Mouse (Mus musculus): ENCODE results near the gene Gm20605. TPM values are rescaled to one million over a fixed set of nuclear protein-coding genes. Genes with fewer than 3 reads are reported as not detected.

Gene Gm20605
- polyA plus RNA-seq, 1 experiment from 2014 or later: 18.4 TPM

- H3K9ac ChIP-seq (replicated peaks; ENCODE audit: low read length): no peak overlapping the region
- H3K9me3 ChIP-seq (ENCODE audit: low read length): no peaks in the 10 kb centered on the region
- H3K27me3 ChIP-seq (ENCODE audit: insufficient read depth, low read length): no peaks in the 10 kb centered on the region
- H3K4me3 ChIP-seq (ENCODE audit: low read length): no peak overlapping the region
- H3K27ac ChIP-seq (ENCODE audit: low read length): no peak overlapping the region
- WGBS: 79% methylated on average over 2 of the region's 2 CpGs
- no peak overlapping the region for H3K4me2 ChIP-seq (replicated peaks; ENCODE audit: low read depth, low read length)
- ATAC-seq (ENCODE audit: low FRiP score, low TSS enrichment): no peak
- peaks cover 26% of the 10 kb centered on the region; the same call in 1 of the 2 replicates for H3K4me1 ChIP-seq (ENCODE audit: insufficient read depth, low read length)
- H3K36me3 ChIP-seq (ENCODE audit: insufficient read depth, low read length): no peaks in the 10 kb centered on the region
Measured at GRCm38 (mm10) chr5:137598100-137598826, 30.7 kb upstream of the Gm20605 start.

GRCm38 (mm10) chr5:137599600-137599999 is 29.4 kb upstream of the Gm20605 start:
- 35% methylated on average over 9 of the region's 9 CpGs for WGBS
- no peaks in the 10 kb centered on the region for H3K36me3 ChIP-seq (ENCODE audit: insufficient read depth, low read length)
- peak overlapping the region; percentile 72 for H3K4me3 ChIP-seq (ENCODE audit: low read length)
- no peaks in the 10 kb centered on the region for H3K9me3 ChIP-seq (ENCODE audit: low read length)
- H3K27me3 ChIP-seq (ENCODE audit: insufficient read depth, low read length): no peaks in the 10 kb centered on the region
- no peak for ATAC-seq (ENCODE audit: low FRiP score, low TSS enrichment)
- peak overlapping the region; percentile 92 for H3K4me2 ChIP-seq (replicated peaks; ENCODE audit: low read depth, low read length)
- H3K9ac ChIP-seq (replicated peaks; ENCODE audit: low read length): peak overlapping the region; percentile 81
- H3K4me1 ChIP-seq (ENCODE audit: insufficient read depth, low read length): peaks cover 28% of the 10 kb centered on the region; the same call in 1 of the 2 replicates
- peak overlapping the region; percentile 30; the same call in 1 of the 2 replicates for H3K27ac ChIP-seq (ENCODE audit: low read length)

- no peaks in the 10 kb centered on the region for H3K9me3 ChIP-seq (ENCODE audit: low read length)
- under 1% methylated on average over 19 of the region's 19 CpGs for WGBS
- H3K27ac ChIP-seq (ENCODE audit: low read length): peak overlapping the region; percentile 93
- H3K4me2 ChIP-seq (replicated peaks; ENCODE audit: low read depth, low read length): peak overlapping the region; percentile 92
- peaks cover 28% of the 10 kb centered on the region; the same call in 1 of the 2 replicates for H3K4me1 ChIP-seq (ENCODE audit: insufficient read depth, low read length)
- peak overlapping the region; percentile 81 for H3K9ac ChIP-seq (replicated peaks; ENCODE audit: low read length)
- H3K27me3 ChIP-seq (ENCODE audit: insufficient read depth, low read length): no peaks in the 10 kb centered on the region
- ATAC-seq (ENCODE audit: low FRiP score, low TSS enrichment): peak; percentile 66
- no peaks in the 10 kb centered on the region for H3K36me3 ChIP-seq (ENCODE audit: insufficient read depth, low read length)
- H3K4me3 ChIP-seq (ENCODE audit: low read length): peak overlapping the region; percentile 72
Measured at GRCm38 (mm10) chr5:137600281-137600618, 28.7 kb upstream of the Gm20605 start.

GRCm38 (mm10) chr5:137600619-137601364 is 28.2 kb upstream of the Gm20605 start, which contains the start of gene Mospd3:
Mospd3 (minus strand) TSS chr5:137601058.
- Histone ChIP-seq H3K36me3 (ENCODE audit: insufficient read depth, low read length) (no peaks in the 10 kb centered on the region), H3K9ac (replicated peaks; ENCODE audit: low read length) (peak within 1 kb of the TSS; percentile 81), H3K27me3 (ENCODE audit: insufficient read depth, low read length) (no peaks in the 10 kb centered on the region), H3K4me2 (replicated peaks; ENCODE audit: low read depth, low read length) (peak within 1 kb of the TSS; percentile 92), H3K4me1 (ENCODE audit: insufficient read depth, low read length) (peaks cover 28% of the 10 kb centered on the region; the same call in 1 of the 2 replicates), H3K9me3 (ENCODE audit: low read length) (no peaks in the 10 kb centered on the region), H3K4me3 (ENCODE audit: low read length) (peak within 1 kb of the TSS; percentile 72), H3K27ac (ENCODE audit: low read length) (peak within 1 kb of the TSS; percentile 93)
- peak; percentile 95 for ATAC-seq (ENCODE audit: low FRiP score, low TSS enrichment)
- WGBS: under 1% methylated on average over 41 of the region's 41 CpGs

- Histone ChIP-seq H3K27ac (ENCODE audit: low read length) (peak overlapping the region; percentile 83), H3K9me3 (ENCODE audit: low read length) (no peaks in the 10 kb centered on the region), H3K9ac (replicated peaks; ENCODE audit: low read length) (peak overlapping the region; percentile 79), H3K4me2 (replicated peaks; ENCODE audit: low read depth, low read length) (peak overlapping the region; percentile 92), H3K27me3 (ENCODE audit: insufficient read depth, low read length) (no peaks in the 10 kb centered on the region), H3K4me1 (ENCODE audit: insufficient read depth, low read length) (peaks cover 28% of the 10 kb centered on the region; the same call in 1 of the 2 replicates), H3K4me3 (ENCODE audit: low read length) (peak overlapping the region; percentile 72), H3K36me3 (ENCODE audit: insufficient read depth, low read length) (peaks cover 4% of the 10 kb centered on the region)
- WGBS: under 1% methylated on average over 22 of the region's 22 CpGs
- no peak for ATAC-seq (ENCODE audit: low FRiP score, low TSS enrichment)
Measured at GRCm38 (mm10) chr5:137601365-137601729, 27.6 kb upstream of the Gm20605 start.

GRCm38 (mm10) chr5:137607860-137608653 is 20.9 kb upstream of the Gm20605 start:
- peak overlapping the region; percentile 32 for H3K4me3 ChIP-seq (ENCODE audit: low read length)
- H3K9me3 ChIP-seq (ENCODE audit: low read length): no peaks in the 10 kb centered on the region
- H3K27ac ChIP-seq (ENCODE audit: low read length): no peak overlapping the region
- WGBS: 20% methylated on average over 26 of the region's 26 CpGs
- H3K36me3 ChIP-seq (ENCODE audit: insufficient read depth, low read length): peaks cover 12% of the 10 kb centered on the region
- H3K4me2 ChIP-seq (replicated peaks; ENCODE audit: low read depth, low read length): peak overlapping the region; percentile 58
- peak overlapping the region; percentile 51 for H3K9ac ChIP-seq (replicated peaks; ENCODE audit: low read length)
- H3K27me3 ChIP-seq (ENCODE audit: insufficient read depth, low read length): no peaks in the 10 kb centered on the region; the same call in 1 of the 2 replicates
- ATAC-seq (ENCODE audit: low FRiP score, low TSS enrichment): no peak
- peaks cover 54% of the 10 kb centered on the region for H3K4me1 ChIP-seq (ENCODE audit: insufficient read depth, low read length)

GRCm38 (mm10) chr5:137608654-137609190 is 20.3 kb upstream of the Gm20605 start:
- no peak for ATAC-seq (ENCODE audit: low FRiP score, low TSS enrichment)
- Histone ChIP-seq H3K27me3 (ENCODE audit: insufficient read depth, low read length) (no peaks in the 10 kb centered on the region; the same call in 1 of the 2 replicates), H3K9me3 (ENCODE audit: low read length) (no peaks in the 10 kb centered on the region), H3K9ac (replicated peaks; ENCODE audit: low read length) (peak overlapping the region; percentile 51), H3K36me3 (ENCODE audit: insufficient read depth, low read length) (peaks cover 12% of the 10 kb centered on the region), H3K4me3 (ENCODE audit: low read length) (peak overlapping the region; percentile 32), H3K4me1 (ENCODE audit: insufficient read depth, low read length) (peaks cover 56% of the 10 kb centered on the region), H3K4me2 (replicated peaks; ENCODE audit: low read depth, low read length) (peak overlapping the region; percentile 58), H3K27ac (ENCODE audit: low read length) (no peak overlapping the region)
- WGBS: 18% methylated on average over 22 of the region's 23 CpGs

GRCm38 (mm10) chr5:137609292-137609691 is 19.7 kb upstream of the Gm20605 start:
- Histone ChIP-seq H3K9me3 (ENCODE audit: low read length) (no peaks in the 10 kb centered on the region), H3K4me1 (ENCODE audit: insufficient read depth, low read length) (peaks cover 56% of the 10 kb centered on the region), H3K27me3 (ENCODE audit: insufficient read depth, low read length) (no peaks in the 10 kb centered on the region; the same call in 1 of the 2 replicates), H3K9ac (replicated peaks; ENCODE audit: low read length) (no peak overlapping the region), H3K4me2 (replicated peaks; ENCODE audit: low read depth, low read length) (peak overlapping the region; percentile 58), H3K27ac (ENCODE audit: low read length) (no peak overlapping the region), H3K4me3 (ENCODE audit: low read length) (no peak overlapping the region), H3K36me3 (ENCODE audit: insufficient read depth, low read length) (peaks cover 12% of the 10 kb centered on the region)
- 49% methylated on average over 3 of the region's 3 CpGs for WGBS
- no peak for ATAC-seq (ENCODE audit: low FRiP score, low TSS enrichment)

GRCm38 (mm10) chr5:137610056-137610455 is 18.9 kb upstream of the Gm20605 start:
- Histone ChIP-seq H3K4me2 (replicated peaks; ENCODE audit: low read depth, low read length) (peak overlapping the region; percentile 58), H3K27ac (ENCODE audit: low read length) (peak overlapping the region; percentile 96), H3K9ac (replicated peaks; ENCODE audit: low read length) (peak overlapping the region; percentile 66), H3K4me3 (ENCODE audit: low read length) (peak overlapping the region; percentile 46), H3K36me3 (ENCODE audit: insufficient read depth, low read length) (peaks cover 12% of the 10 kb centered on the region), H3K4me1 (ENCODE audit: insufficient read depth, low read length) (peaks cover 56% of the 10 kb centered on the region), H3K9me3 (ENCODE audit: low read length) (no peaks in the 10 kb centered on the region), H3K27me3 (ENCODE audit: insufficient read depth, low read length) (no peaks in the 10 kb centered on the region; the same call in 1 of the 2 replicates)
- WGBS: 44% methylated on average over 4 of the region's 4 CpGs
- no peak for ATAC-seq (ENCODE audit: low FRiP score, low TSS enrichment)

Data from kidney, embryonic 16.5 days (tissue).